Mouse (Mus musculus): ENCODE results near the gene 2510039O18Rik. TPM values are rescaled to one million over a fixed set of nuclear protein-coding genes. Genes with fewer than 3 reads are reported as not detected.

The 2510039O18Rik gene
- total RNA-seq (2015; ENCODE audit: low replicate concordance) (19.3 and 20.5 TPM in 2 replicates), total RNA-seq (2017; ENCODE audit: low replicate concordance) (17.7 and 18.9 TPM in 2 replicates)

GRCm38 (mm10) chr4:147940576-147941044 lies at the start of gene 2510039O18Rik:
TSS of gene 2510039O18Rik (plus strand) at chr4:147940895.
- peak; percentile 77 for ATAC-seq (replicated peaks; ENCODE audit: low FRiP score, poor library complexity, severe bottlenecking)

GRCm38 (mm10) chr4:147895815-147896330 lies 44.8 kb upstream of the 2510039O18Rik start:
- ATAC-seq (replicated peaks; ENCODE audit: low FRiP score, poor library complexity, severe bottlenecking): no peak

GRCm38 (mm10) chr4:147896411-147896810 lies 44.3 kb upstream of the 2510039O18Rik start:
- no peak for ATAC-seq (replicated peaks; ENCODE audit: low FRiP score, poor library complexity, severe bottlenecking)

- ATAC-seq (replicated peaks; ENCODE audit: low FRiP score, poor library complexity, severe bottlenecking): no peak
Measured at GRCm38 (mm10) chr4:147897348-147897747, 43.3 kb upstream of the 2510039O18Rik start.

- ATAC-seq (replicated peaks; ENCODE audit: low FRiP score, poor library complexity, severe bottlenecking): no peak
Measured at GRCm38 (mm10) chr4:147900452-147900851, 40.2 kb upstream of the 2510039O18Rik start.

GRCm38 (mm10) chr4:147902906-147903500 lies 37.7 kb upstream of the 2510039O18Rik start:
- no peak for ATAC-seq (replicated peaks; ENCODE audit: low FRiP score, poor library complexity, severe bottlenecking)

- ATAC-seq (replicated peaks; ENCODE audit: low FRiP score, poor library complexity, severe bottlenecking): no peak
Measured at GRCm38 (mm10) chr4:147903601-147904000, 37.1 kb upstream of the 2510039O18Rik start.

GRCm38 (mm10) chr4:147904313-147905089 lies 36.2 kb upstream of the 2510039O18Rik start, which contains the start of gene Mfn2:
TSS of gene Mfn2 (minus strand) at chr4:147904704.
- ATAC-seq (replicated peaks; ENCODE audit: low FRiP score, poor library complexity, severe bottlenecking): peak; percentile 96

- ATAC-seq (replicated peaks; ENCODE audit: low FRiP score, poor library complexity, severe bottlenecking): no peak
Measured at GRCm38 (mm10) chr4:147905090-147905659, 35.5 kb upstream of the 2510039O18Rik start.

- ATAC-seq (replicated peaks; ENCODE audit: low FRiP score, poor library complexity, severe bottlenecking): no peak
Measured at GRCm38 (mm10) chr4:147906230-147906629, 34.5 kb upstream of the 2510039O18Rik start.

GRCm38 (mm10) chr4:147909486-147909885 lies 31.2 kb upstream of the 2510039O18Rik start:
- ATAC-seq (replicated peaks; ENCODE audit: low FRiP score, poor library complexity, severe bottlenecking): no peak

- no peak for ATAC-seq (replicated peaks; ENCODE audit: low FRiP score, poor library complexity, severe bottlenecking)
Measured at GRCm38 (mm10) chr4:147918459-147919121, 22.1 kb upstream of the 2510039O18Rik start.

GRCm38 (mm10) chr4:147920973-147921372 lies 19.7 kb upstream of the 2510039O18Rik start:
- ATAC-seq (replicated peaks; ENCODE audit: low FRiP score, poor library complexity, severe bottlenecking): no peak

GRCm38 (mm10) chr4:147922341-147922740 lies 18.4 kb upstream of the 2510039O18Rik start:
- no peak for ATAC-seq (replicated peaks; ENCODE audit: low FRiP score, poor library complexity, severe bottlenecking)

GRCm38 (mm10) chr4:147927705-147928104 lies 13.0 kb upstream of the 2510039O18Rik start:
- no peak for ATAC-seq (replicated peaks; ENCODE audit: low FRiP score, poor library complexity, severe bottlenecking)

- ATAC-seq (replicated peaks; ENCODE audit: low FRiP score, poor library complexity, severe bottlenecking): no peak
Measured at GRCm38 (mm10) chr4:147928136-147928535, 12.6 kb upstream of the 2510039O18Rik start.

GRCm38 (mm10) chr4:147928540-147928939 lies 12.2 kb upstream of the 2510039O18Rik start:
- no peak for ATAC-seq (replicated peaks; ENCODE audit: low FRiP score, poor library complexity, severe bottlenecking)

GRCm38 (mm10) chr4:147930946-147931345 lies 9.7 kb upstream of the 2510039O18Rik start:
- ATAC-seq (replicated peaks; ENCODE audit: low FRiP score, poor library complexity, severe bottlenecking): no peak

GRCm38 (mm10) chr4:147934134-147934533 lies 6.6 kb upstream of the 2510039O18Rik start:
- no peak for ATAC-seq (replicated peaks; ENCODE audit: low FRiP score, poor library complexity, severe bottlenecking)

- no peak for ATAC-seq (replicated peaks; ENCODE audit: low FRiP score, poor library complexity, severe bottlenecking)
Measured at GRCm38 (mm10) chr4:147934611-147935010, 6.1 kb upstream of the 2510039O18Rik start.

Measured in erythroid progenitor cell, adult 5-6 weeks (primary cell).